Mouse (Mus musculus) limb, embryonic 11.5 days (tissue): ENCODE data around the gene Spindoc. TPM values are rescaled to one million over a fixed set of nuclear protein-coding genes. Genes with fewer than 3 reads are reported as not detected.
A peak's percentile ranks its signal among the peaks of the same experiment; 100 is the strongest.

Source experiments
- ATAC-seq: fragments of 200-750 bp; cut with Nextera tagmentation; 2 replicates; pipeline ENCODE4 v1.8.0; 2017; ENCODE audit warnings: low read depth; ENCODE audit not compliant: insufficient number of reproducible peaks, low FRiP score, low TSS enrichment
- DNase-seq: peaks from one replicate; pipeline ENCODE4 v3.0.0-alpha.2; 2015; ENCODE audit warnings: low spot score
- H3K27ac ChIP-seq: fragments of 300-500 bp; sonication (generic); replicated peaks from 2 replicates; pipeline ENCODE4 v1.5.1; 2014; ENCODE audit warnings: low read depth, mild to moderate bottlenecking, low read length
- H3K27me3 ChIP-seq: fragments of 300-500 bp; sonication (generic); 2 replicates; pipeline ENCODE4 v1.6.1; 2014; ENCODE audit warnings: mild to moderate bottlenecking, low read length, mixed read lengths; ENCODE audit not compliant: control insufficient read depth, insufficient read depth
- H3K36me3 ChIP-seq: fragments of 300-500 bp; sonication (generic); 2 replicates; pipeline ENCODE4 v1.6.1; 2014; ENCODE audit warnings: mild to moderate bottlenecking, low read length, moderate library complexity, mixed read lengths; ENCODE audit not compliant: control insufficient read depth, insufficient read depth
- H3K4me1 ChIP-seq: fragments of 300-500 bp; sonication (generic); 2 replicates; pipeline ENCODE4 v1.6.1; 2014; ENCODE audit warnings: low read length, mixed read lengths; ENCODE audit not compliant: control insufficient read depth, insufficient read depth
- H3K4me2 ChIP-seq: fragments of 300-500 bp; sonication (generic); 2 replicates; pipeline ENCODE4 v1.6.1; 2014; ENCODE audit warnings: low read depth, mild to moderate bottlenecking, moderate library complexity; ENCODE audit not compliant: severe bottlenecking
- H3K4me3 ChIP-seq: fragments of 300-500 bp; sonication (generic); 2 replicates; pipeline ENCODE4 v1.5.1; 2014; ENCODE audit warnings: low read depth, low read length
- H3K9ac ChIP-seq: fragments of 300-500 bp; sonication (generic); 2 replicates; pipeline ENCODE4 v1.6.1; 2014; ENCODE audit warnings: mild to moderate bottlenecking, low read length
- H3K9me3 ChIP-seq: fragments of 300-500 bp; sonication (generic); 2 replicates; pipeline ENCODE4 v1.6.1; 2016; ENCODE audit warnings: low read length; ENCODE audit not compliant: control insufficient read depth
- WGBS: fragments of 180-500 bp; shearing (Covaris S2); extraction: QIAGEN DNeasy Blood & Tissue Kit; methylation state at CpG from one replicate; pipeline ENCODE4 v1.1.7; 2014; 5-methylcytosine and 5-hydroxymethylcytosine counted together
- polyA plus RNA-seq: library from polyadenylated mRNA; unstranded; fragments of >200 nt; fragmentation: Nextera tagmentation; extraction: Ambion mirVana; gene quantifications from 2 replicates; pipeline ENCODE4 v1.2.1, GENCODE M21; 2014

Gene Spindoc
- polyA plus RNA-seq, 1 experiment from 2014 or later, result 47.9 TPM

DNA sequence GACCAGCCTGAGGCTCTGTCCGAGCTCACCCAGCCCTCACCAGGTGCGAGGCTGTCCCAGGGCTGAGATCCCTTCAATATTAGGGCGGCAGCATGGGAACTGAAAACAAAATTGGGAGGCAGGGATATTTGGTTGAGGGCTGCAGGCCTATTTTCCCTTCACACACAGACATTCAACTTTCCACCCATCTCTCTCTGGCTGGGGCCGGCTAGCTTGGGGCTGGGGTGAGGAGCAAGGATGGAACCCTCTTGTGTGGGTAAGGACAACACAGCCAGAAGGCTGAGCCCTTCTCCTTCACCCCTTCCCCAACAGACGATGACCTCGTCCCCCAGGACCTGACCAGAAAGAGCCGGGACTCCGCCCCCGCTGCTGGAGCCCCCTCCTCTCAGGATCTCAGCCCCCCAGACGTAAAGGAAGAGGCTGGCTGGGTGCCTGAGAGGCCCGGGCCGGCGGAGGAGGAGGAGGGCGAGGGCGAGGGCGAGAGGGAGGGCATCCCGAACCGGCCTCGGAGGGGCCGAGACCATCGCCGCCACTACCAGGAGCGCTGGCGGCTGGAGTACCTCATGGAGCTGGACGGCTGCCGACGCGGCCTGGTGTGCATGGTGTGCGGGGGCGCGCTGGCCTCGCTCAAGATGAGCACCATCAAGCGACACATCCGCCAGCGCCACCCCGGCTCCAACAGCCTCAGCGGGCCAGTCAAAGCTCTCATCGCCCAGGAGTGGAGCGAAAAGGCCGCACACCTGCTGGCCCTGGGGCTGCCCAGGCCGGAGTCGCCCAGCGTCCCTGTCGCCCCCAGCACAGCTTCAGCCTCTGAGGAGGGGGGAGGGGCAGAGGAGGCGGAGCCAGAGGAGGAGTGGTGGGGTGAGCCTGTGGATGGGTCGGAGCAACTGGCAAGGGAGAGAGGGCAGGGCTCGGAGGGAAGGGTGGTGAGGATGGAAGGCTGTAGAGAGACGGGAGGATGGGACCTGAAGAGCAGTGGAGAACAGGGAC, 39.1 kb upstream of the Spindoc start:
- peak overlapping the region; percentile 15; the same call in 1 of the 2 replicates for H3K4me3 ChIP-seq
- peak overlapping the region; percentile 37 for H3K9ac ChIP-seq
- no peak overlapping the region; the same call in 1 of the 2 replicates for H3K27ac ChIP-seq
- H3K4me2 ChIP-seq, result peak overlapping the region; percentile 34
- H3K4me1 ChIP-seq, result peaks cover 51% of the 10 kb centered on the region
- peaks cover 22% of the 10 kb centered on the region for H3K36me3 ChIP-seq
- ATAC-seq, result peak; percentile 42
- DNase-seq, result peak; percentile 83
- H3K9me3 ChIP-seq, result no peaks in the 10 kb centered on the region
- 9% methylated on average over 46 of the region's 48 CpGs for WGBS
- no peaks in the 10 kb centered on the region for H3K27me3 ChIP-seq

GRCm38 (mm10) chr19:7420841-7421601, 38.2 kb upstream of the Spindoc start:
- H3K27ac ChIP-seq, result no peak overlapping the region
- H3K4me3 ChIP-seq, result 0 out of 2 replicates have a peak overlapping the region, but pooled peaks have one; percentile 8
- H3K4me2 ChIP-seq, result peak overlapping the region; percentile 4; the same call in 1 of the 2 replicates
- ATAC-seq (no peak), DNase-seq (no peak)
- WGBS, result 53% methylated on average over 27 of the region's 27 CpGs
- no peaks in the 10 kb centered on the region for H3K27me3 ChIP-seq
- H3K36me3 ChIP-seq, result peaks cover 22% of the 10 kb centered on the region
- no peaks in the 10 kb centered on the region for H3K9me3 ChIP-seq
- peaks cover 55% of the 10 kb centered on the region for H3K4me1 ChIP-seq
- peak overlapping the region; percentile 37 for H3K9ac ChIP-seq

- no peaks in the 10 kb centered on the region for H3K27me3 ChIP-seq
- H3K9me3 ChIP-seq, result no peaks in the 10 kb centered on the region
- H3K4me3 ChIP-seq, result no peak overlapping the region
- peak overlapping the region; percentile 92; the same call in 1 of the 2 replicates for H3K4me2 ChIP-seq
- H3K27ac ChIP-seq, result no peak overlapping the region
- ATAC-seq (no peak), DNase-seq (no peak)
- peaks cover 55% of the 10 kb centered on the region for H3K4me1 ChIP-seq
- peaks cover 22% of the 10 kb centered on the region for H3K36me3 ChIP-seq
- WGBS, result 67% methylated on average over 12 of the region's 12 CpGs
- H3K9ac ChIP-seq, result peak overlapping the region; percentile 12
Measured at GRCm38 (mm10) chr19:7420108-7420507, 37.3 kb upstream of the Spindoc start.

DNA sequence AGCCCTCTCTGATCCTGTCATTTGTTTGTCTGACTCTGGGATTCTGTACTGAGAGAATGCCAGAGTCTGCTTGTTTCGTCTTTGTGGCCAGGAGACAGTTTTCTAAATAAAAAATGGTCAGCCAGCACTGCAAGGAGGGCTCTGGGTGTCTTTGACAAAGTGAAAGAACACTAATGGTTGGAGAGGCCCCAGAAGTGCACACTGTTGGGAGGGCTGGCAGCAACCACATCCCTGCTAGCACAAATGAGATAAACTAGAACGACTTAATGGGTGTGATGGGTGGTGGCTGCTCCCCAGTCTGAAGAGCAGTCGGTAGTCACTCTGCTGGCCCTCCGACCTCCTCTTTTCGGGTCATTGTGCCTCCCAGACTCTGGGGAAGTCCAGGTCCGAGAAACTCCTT, 36.3 kb upstream of the Spindoc start:
- H3K4me1 ChIP-seq, result peaks cover 55% of the 10 kb centered on the region
- H3K4me3 ChIP-seq, result peak overlapping the region; percentile 75
- H3K9me3 ChIP-seq, result no peaks in the 10 kb centered on the region
- H3K4me2 ChIP-seq, result peak overlapping the region; percentile 92
- peaks cover 22% of the 10 kb centered on the region for H3K36me3 ChIP-seq
- no peak overlapping the region for H3K27ac ChIP-seq
- DNase-seq (no peak), ATAC-seq (no peak)
- WGBS, result 38% methylated on average over 6 of the region's 6 CpGs
- peak overlapping the region; percentile 100 for H3K9ac ChIP-seq
- H3K27me3 ChIP-seq, result no peaks in the 10 kb centered on the region

GRCm38 (mm10) chr19:7417911-7418849, 35.4 kb upstream of the Spindoc start:
- ATAC-seq, result peak; percentile 52; the same call in 1 of the 2 replicates
- under 1% methylated on average over 42 of the region's 59 CpGs for WGBS

DNA sequence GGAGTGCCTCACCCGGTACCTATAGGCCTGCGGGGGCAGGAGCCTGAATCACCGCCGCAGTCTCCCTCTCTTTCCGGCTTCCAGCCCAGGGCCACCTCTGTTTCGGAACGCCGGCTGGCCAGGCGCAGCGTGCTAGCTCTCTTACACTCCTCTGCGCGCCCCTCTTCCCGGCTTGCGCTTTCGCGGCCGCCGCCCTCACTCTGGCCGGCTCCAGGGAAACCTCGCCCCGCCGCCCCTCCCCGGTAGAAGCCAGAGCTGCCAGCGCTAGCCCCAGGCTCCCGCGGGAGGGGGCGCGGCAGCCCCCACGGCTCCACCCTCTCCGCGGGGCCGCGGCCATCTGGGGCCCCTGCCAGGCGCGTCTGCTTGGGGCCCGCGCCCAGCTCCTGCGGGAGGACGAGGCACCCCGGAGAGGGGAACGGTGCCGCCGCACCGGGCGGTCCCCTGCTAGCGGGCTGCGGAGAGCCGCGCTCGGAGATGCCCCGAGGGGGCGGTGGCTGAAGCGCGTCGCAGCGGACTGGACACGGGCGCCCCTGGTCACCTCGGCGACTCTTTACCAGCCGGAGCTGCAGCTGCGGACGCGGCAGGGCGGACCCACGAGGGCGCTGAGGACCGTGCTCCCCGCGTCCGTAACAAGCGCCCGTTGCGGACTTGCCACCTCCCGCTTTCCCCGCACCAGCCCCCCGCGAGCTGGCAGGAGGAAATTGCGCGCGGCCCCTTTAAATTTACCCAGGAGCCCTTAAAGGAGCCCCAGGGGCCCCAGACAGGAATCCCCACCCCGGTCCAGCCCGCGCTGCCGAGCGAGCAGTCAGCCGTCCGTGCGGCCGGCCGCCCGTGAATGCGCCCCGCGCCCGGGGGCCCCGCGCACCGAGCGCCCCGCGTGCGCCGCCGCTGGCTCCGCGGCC, 34.3 kb upstream of the Spindoc start, which contains the start of gene 2700081O15Rik:
TSS of gene 2700081O15Rik (plus strand) at position 792 of the 902 bp plus-strand sequence.
- peak; percentile 87 for DNase-seq
- Histone ChIP-seq H3K27me3 (no peaks in the 10 kb centered on the region), H3K27ac (peak within 1 kb of the TSS; percentile 94), H3K4me2 (peak within 1 kb of the TSS; percentile 92), H3K4me3 (peak within 1 kb of the TSS; percentile 75), H3K9me3 (no peaks in the 10 kb centered on the region), H3K36me3 (peaks cover 10% of the 10 kb centered on the region), H3K9ac (peak within 1 kb of the TSS; percentile 100), H3K4me1 (peaks cover 39% of the 10 kb centered on the region)
- peak; percentile 65 for ATAC-seq
- WGBS, result under 1% methylated on average over 104 of the region's 107 CpGs

More at GRCm38 (mm10) chr19:7417911-7418849, 35.4 kb upstream of the Spindoc start:
- Histone ChIP-seq H3K4me2 (peak overlapping the region; percentile 92), H3K36me3 (peaks cover 17% of the 10 kb centered on the region), H3K27ac (peak overlapping the region; percentile 94), H3K27me3 (no peaks in the 10 kb centered on the region), H3K9ac (peak overlapping the region; percentile 100), H3K9me3 (no peaks in the 10 kb centered on the region), H3K4me3 (peak overlapping the region; percentile 75), H3K4me1 (peaks cover 50% of the 10 kb centered on the region)
- peak; percentile 88 for DNase-seq
